Mouse (Mus musculus): ENCODE data around the gene Stx8.
A peak's percentile ranks its signal among the peaks of the same experiment; 100 is the strongest.

The Stx8 gene

GRCm38 (mm10) chr11:67975252-67975651 lies 9.3 kb downstream of the Stx8 start:
- DNase-seq (ENCODE audit: low spot score in 2 of 2), result no peak

GRCm38 (mm10) chr11:67983564-67983963 lies 17.6 kb downstream of the Stx8 start:
- DNase-seq (ENCODE audit: low spot score in 2 of 2), result no peak

- no peak for DNase-seq (ENCODE audit: low spot score in 2 of 2)
Measured at GRCm38 (mm10) chr11:67991240-67991639, 25.2 kb downstream of the Stx8 start.

GRCm38 (mm10) chr11:67995965-67996364 lies 30.0 kb downstream of the Stx8 start:
- DNase-seq (ENCODE audit: low spot score in 2 of 2), result no peak

GRCm38 (mm10) chr11:67998905-67999304 lies 32.9 kb downstream of the Stx8 start:
- no peak for DNase-seq (ENCODE audit: low spot score in 2 of 2)

- DNase-seq (ENCODE audit: low spot score in 2 of 2), result no peak
Measured at GRCm38 (mm10) chr11:67999629-68000028, 33.6 kb downstream of the Stx8 start.

GRCm38 (mm10) chr11:68004191-68004590 lies 38.2 kb downstream of the Stx8 start:
- DNase-seq (ENCODE audit: low spot score in 2 of 2), result peak; percentile 61 to 66

- DNase-seq (ENCODE audit: low spot score in 2 of 2), result no peak
Measured at GRCm38 (mm10) chr11:68006216-68006789, 40.3 kb downstream of the Stx8 start.

- no peak for DNase-seq (ENCODE audit: low spot score in 2 of 2)
Measured at GRCm38 (mm10) chr11:68007645-68008044, 41.7 kb downstream of the Stx8 start.

- no peak for DNase-seq (ENCODE audit: low spot score in 2 of 2)
Measured at GRCm38 (mm10) chr11:68009377-68009776, 43.4 kb downstream of the Stx8 start.

- DNase-seq (ENCODE audit: low spot score in 2 of 2), result no peak
Measured at GRCm38 (mm10) chr11:68012207-68012606, 46.2 kb downstream of the Stx8 start.

- DNase-seq (ENCODE audit: low spot score in 2 of 2), result no peak
Measured at GRCm38 (mm10) chr11:68018191-68018590, 52.2 kb downstream of the Stx8 start.

- DNase-seq (ENCODE audit: low spot score in 2 of 2), result no peak
Measured at GRCm38 (mm10) chr11:68019156-68019555, 53.2 kb downstream of the Stx8 start.

GRCm38 (mm10) chr11:68021976-68022375 lies 56.0 kb downstream of the Stx8 start:
- no peak for DNase-seq (ENCODE audit: low spot score in 2 of 2)

- DNase-seq (ENCODE audit: low spot score in 2 of 2), result no peak
Measured at GRCm38 (mm10) chr11:68022895-68023294, 56.9 kb downstream of the Stx8 start.

GRCm38 (mm10) chr11:68023811-68024369 lies 57.9 kb downstream of the Stx8 start:
- no peak for DNase-seq (ENCODE audit: low spot score in 2 of 2)

- no peak for DNase-seq (ENCODE audit: low spot score in 2 of 2)
Measured at GRCm38 (mm10) chr11:68026590-68026989, 60.6 kb downstream of the Stx8 start.

- no peak for DNase-seq (ENCODE audit: low spot score in 2 of 2)
Measured at GRCm38 (mm10) chr11:68029079-68029478, 63.1 kb downstream of the Stx8 start.

GRCm38 (mm10) chr11:68029871-68030270 lies 63.9 kb downstream of the Stx8 start:
- DNase-seq (ENCODE audit: low spot score in 2 of 2), result no peak

GRCm38 (mm10) chr11:68030771-68031170 lies 64.8 kb downstream of the Stx8 start:
- DNase-seq (ENCODE audit: low spot score in 2 of 2), result peak in 1 of 2 experiments; percentile 16

GRCm38 (mm10) chr11:68032448-68032847 lies 66.5 kb downstream of the Stx8 start:
- no peak for DNase-seq (ENCODE audit: low spot score in 2 of 2)

- no peak for DNase-seq (ENCODE audit: low spot score in 2 of 2)
Measured at GRCm38 (mm10) chr11:68033331-68033926, 67.4 kb downstream of the Stx8 start.

GRCm38 (mm10) chr11:68034422-68034821 lies 68.4 kb downstream of the Stx8 start:
- no peak for DNase-seq (ENCODE audit: low spot score in 2 of 2)

Data from urinary bladder, postnatal 36 days (tissue).